Mouse (Mus musculus) midbrain, postnatal 0 days (tissue): ENCODE measurements around the gene R3hdm2. TPM values are rescaled to one million over a fixed set of nuclear protein-coding genes. Genes with fewer than 3 reads are reported as not detected.

Experiments
- ATAC-seq: fragments of 200-750 bp; cut with Nextera tagmentation; 2 replicates; pipeline ENCODE4 v1.8.0; 2017; ENCODE audit warnings: moderate number of reproducible peaks, mild to moderate bottlenecking, moderate TSS enrichment, moderate library complexity; ENCODE audit not compliant: low FRiP score
- DNase-seq: peaks from one replicate; pipeline ENCODE4 v3.0.0-alpha.2; 2015; ENCODE audit warnings: low spot score
- H3K27ac ChIP-seq: fragments of 300-500 bp; sonication (generic); 2 replicates; pipeline ENCODE4 v1.5.1; 2014; ENCODE audit warnings: low read depth, mild to moderate bottlenecking, low read length, mixed read lengths
- H3K27me3 ChIP-seq: fragments of 300-500 bp; sonication (generic); 2 replicates; pipeline ENCODE4 v1.6.1; 2014; ENCODE audit warnings: low read length, control low read depth, mixed read lengths; ENCODE audit not compliant: insufficient read depth
- H3K36me3 ChIP-seq: fragments of 300-500 bp; sonication (generic); 2 replicates; pipeline ENCODE4 v1.6.1; 2014; ENCODE audit warnings: low read length, control low read depth, mixed read lengths; ENCODE audit not compliant: insufficient read depth
- H3K4me1 ChIP-seq: fragments of 300-500 bp; sonication (generic); 2 replicates; pipeline ENCODE4 v1.6.1; 2014; ENCODE audit warnings: mild to moderate bottlenecking, control low read depth, antibody characterized with exemption, low read length, mixed read lengths; ENCODE audit not compliant: insufficient read depth
- H3K4me2 ChIP-seq: fragments of 300-500 bp; sonication (generic); 2 replicates; pipeline ENCODE4 v1.6.1; 2014; ENCODE audit warnings: low read depth, mild to moderate bottlenecking, low read length, mixed read lengths; ENCODE audit not compliant: poor library complexity, severe bottlenecking
- H3K4me3 ChIP-seq: fragments of 300-500 bp; sonication (generic); 2 replicates; pipeline ENCODE4 v1.5.1; 2014; ENCODE audit warnings: low read depth, mild to moderate bottlenecking, low read length, moderate library complexity
- H3K9ac ChIP-seq: fragments of 300-500 bp; sonication (generic); replicated peaks from 2 replicates; pipeline ENCODE4 v1.6.1; 2014; ENCODE audit warnings: mild to moderate bottlenecking, low read length, moderate library complexity, mixed read lengths; ENCODE audit not compliant: poor library complexity, severe bottlenecking
- H3K9me3 ChIP-seq: fragments of 300-500 bp; sonication (generic); 2 replicates; pipeline ENCODE4 v1.6.1; 2016; ENCODE audit warnings: low read length, control low read depth
- CTCF ChIP-seq: IDR thresholded peaks from 2 replicates; pipeline ENCODE4 v1.5.1; 2016; ENCODE audit warnings: antibody characterized with exemption, mild to moderate bottlenecking
- WGBS: fragments of 180-500 bp; shearing (Covaris S2); extraction: QIAGEN DNeasy Blood & Tissue Kit; methylation state at CpG from one replicate; pipeline ENCODE4 v1.1.7; 2014; 5-methylcytosine and 5-hydroxymethylcytosine counted together
- polyA plus RNA-seq: library from polyadenylated mRNA; unstranded; fragments of >200 nt; fragmentation: Nextera tagmentation; extraction: Ambion mirVana; gene quantifications from 2 replicates; pipeline ENCODE4 v1.2.1, GENCODE M21; 2015
- total RNA-seq: library from RNA; depleted of rRNA; stranded (reverse); fragments of >200 nt; gene quantifications from 2 replicates; pipeline ENCODE4 v1.2.3, GENCODE M21; 2014

The R3hdm2 gene
- total and polyA plus RNA-seq, 2 experiments from 2014 or later, result 40.0 to 52.0 TPM

GRCm38 (mm10) chr10:127343029-127343428 is 37.1 kb upstream of the R3hdm2 start:
- Histone ChIP-seq H3K36me3 (no peaks in the 10 kb centered on the region), H3K4me1 (peaks cover 11% of the 10 kb centered on the region), H3K27ac (no peak overlapping the region), H3K9ac (no peak overlapping the region), H3K27me3 (peaks cover 30% of the 10 kb centered on the region), H3K9me3 (no peaks in the 10 kb centered on the region), H3K4me3 (no peak overlapping the region), H3K4me2 (no peak overlapping the region)
- DNase-seq (no peak), ATAC-seq (no peak)
- TF ChIP-seq CTCF, result no peak
- WGBS, result 67% methylated on average over 3 of the region's 3 CpGs

GRCm38 (mm10) chr10:127346173-127346572 is 34.0 kb upstream of the R3hdm2 start:
- DNase-seq, result no peak
- no peak for TF ChIP-seq CTCF
- Histone ChIP-seq H3K27ac (no peak overlapping the region), H3K27me3 (peaks cover 9% of the 10 kb centered on the region), H3K9me3 (no peaks in the 10 kb centered on the region), H3K36me3 (no peaks in the 10 kb centered on the region), H3K4me1 (peaks cover 10% of the 10 kb centered on the region; the same call in 1 of the 2 replicates), H3K4me2 (no peak overlapping the region), H3K9ac (no peak overlapping the region), H3K4me3 (no peak overlapping the region)
- ATAC-seq, result no peak
- 88% methylated on average over 3 of the region's 3 CpGs for WGBS

- peak; percentile 27; the same call in 1 of the 2 replicates for TF ChIP-seq CTCF
- no peak overlapping the region for H3K4me2 ChIP-seq
- H3K9ac ChIP-seq, result no peak overlapping the region
- no peak overlapping the region for H3K27ac ChIP-seq
- H3K9me3 ChIP-seq, result no peaks in the 10 kb centered on the region
- H3K27me3 ChIP-seq, result no peaks in the 10 kb centered on the region
- WGBS, result 74% methylated on average over 4 of the region's 4 CpGs
- H3K4me3 ChIP-seq, result no peak overlapping the region
- H3K36me3 ChIP-seq, result no peaks in the 10 kb centered on the region
- peaks cover 4% of the 10 kb centered on the region; the same call in 1 of the 2 replicates for H3K4me1 ChIP-seq
- DNase-seq (no peak), ATAC-seq (no peak)
Observed at GRCm38 (mm10) chr10:127348957-127349356, 31.2 kb upstream of the R3hdm2 start.

- no peaks in the 10 kb centered on the region for H3K9me3 ChIP-seq
- no peak for TF ChIP-seq CTCF
- WGBS, result 82% methylated on average over 8 of the region's 8 CpGs
- H3K4me2 ChIP-seq, result no peak overlapping the region
- H3K4me1 ChIP-seq, result peaks cover 4% of the 10 kb centered on the region; the same call in 1 of the 2 replicates
- H3K9ac ChIP-seq, result no peak overlapping the region
- DNase-seq (no peak), ATAC-seq (no peak)
- no peaks in the 10 kb centered on the region for H3K36me3 ChIP-seq
- H3K4me3 ChIP-seq, result no peak overlapping the region
- no peak overlapping the region for H3K27ac ChIP-seq
- no peaks in the 10 kb centered on the region for H3K27me3 ChIP-seq
Observed at GRCm38 (mm10) chr10:127349810-127350209, 30.3 kb upstream of the R3hdm2 start.

- Histone ChIP-seq H3K9me3 (no peaks in the 10 kb centered on the region), H3K36me3 (no peaks in the 10 kb centered on the region), H3K4me2 (peak overlapping the region; percentile 41; the same call in 1 of the 2 replicates), H3K4me3 (0 out of 2 replicates have a peak overlapping the region, but pooled peaks have one; percentile 3), H3K9ac (no peak overlapping the region), H3K27me3 (no peaks in the 10 kb centered on the region), H3K4me1 (peaks cover 4% of the 10 kb centered on the region; the same call in 1 of the 2 replicates), H3K27ac (no peak overlapping the region)
- 12% methylated on average over 24 of the region's 24 CpGs for WGBS
- ATAC-seq (no peak), DNase-seq (peak; percentile 67)
- peak; percentile 87 for TF ChIP-seq CTCF
Observed at GRCm38 (mm10) chr10:127350594-127351284, 29.4 kb upstream of the R3hdm2 start.

GRCm38 (mm10) chr10:127351285-127351595 is 28.9 kb upstream of the R3hdm2 start:
- 88% methylated on average over 8 of the region's 8 CpGs for WGBS
- TF ChIP-seq CTCF, result no peak
- DNase-seq (no peak), ATAC-seq (no peak)
- Histone ChIP-seq H3K4me2 (no peak overlapping the region), H3K4me3 (no peak overlapping the region), H3K27me3 (no peaks in the 10 kb centered on the region), H3K36me3 (no peaks in the 10 kb centered on the region), H3K27ac (no peak overlapping the region), H3K9ac (no peak overlapping the region), H3K4me1 (peaks cover 4% of the 10 kb centered on the region; the same call in 1 of the 2 replicates), H3K9me3 (no peaks in the 10 kb centered on the region)
